Mouse (Mus musculus): ENCODE results near the gene AC161166.1.

DNA sequence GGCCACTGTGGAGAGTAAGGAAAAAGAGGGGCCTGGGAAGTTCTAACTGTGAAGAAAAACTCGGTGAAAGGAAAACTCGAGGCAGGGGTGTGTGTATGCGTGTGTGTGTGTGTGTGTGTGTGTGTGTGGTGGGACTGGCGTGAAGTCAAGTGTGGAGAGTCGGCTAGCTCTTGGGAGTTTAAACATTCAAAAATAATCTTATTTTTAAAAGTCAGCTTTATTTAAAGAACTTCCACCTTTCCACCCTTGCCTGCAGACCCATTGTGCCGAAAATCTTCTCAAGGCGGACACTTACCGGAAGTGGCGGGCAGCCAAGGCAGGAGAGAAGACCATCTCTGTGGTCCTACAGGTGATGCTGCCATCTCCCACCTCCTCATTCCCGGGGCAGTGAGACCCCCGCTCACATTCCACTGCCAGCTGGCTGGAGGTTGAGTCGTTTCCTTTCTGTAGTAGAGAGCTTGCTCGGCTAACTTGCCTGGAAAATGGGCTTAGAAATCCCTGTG, 35.3 kb upstream of the AC161166.1 start:
- no peak for TF ChIP-seq CTCF (IDR thresholded peaks at IDR 0.05; ENCODE audit: low read depth)
- no peak for TF ChIP-seq EP300 (IDR thresholded peaks at IDR 0.05; ENCODE audit: low read depth)

Measured in liver, postnatal 0 days (tissue).